Mouse (Mus musculus) ES-CJ7 (cell line): Measurements from ENCODE around the gene Stag1.

ENCODE experiments used
- DNase-seq: peaks from one replicate; pipeline ENCODE4 v3.0.0; 2011; ENCODE audit warnings: low read depth, low spot score

The Stag1 gene

DNA sequence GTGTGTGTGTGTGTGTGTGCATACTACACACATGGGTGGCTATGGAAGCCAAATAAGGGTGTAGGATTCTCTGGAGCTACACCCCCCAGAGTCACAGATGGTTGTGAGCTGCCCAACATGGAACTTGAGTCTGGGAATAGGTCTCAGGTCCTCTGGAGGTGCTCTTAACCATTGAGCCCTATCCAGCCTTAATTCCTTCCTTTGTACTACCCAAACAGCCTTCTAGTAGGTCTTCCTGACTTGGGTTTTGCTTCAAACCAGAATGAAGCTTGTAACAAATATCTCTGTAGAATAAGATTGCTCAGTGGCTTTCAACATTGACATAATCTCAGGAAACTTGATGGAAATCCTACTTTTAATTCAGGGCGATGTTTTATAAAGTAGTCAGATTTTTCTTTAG, 7.9 kb downstream of the Stag1 start:
- DNase-seq = peak; percentile 31

DNA sequence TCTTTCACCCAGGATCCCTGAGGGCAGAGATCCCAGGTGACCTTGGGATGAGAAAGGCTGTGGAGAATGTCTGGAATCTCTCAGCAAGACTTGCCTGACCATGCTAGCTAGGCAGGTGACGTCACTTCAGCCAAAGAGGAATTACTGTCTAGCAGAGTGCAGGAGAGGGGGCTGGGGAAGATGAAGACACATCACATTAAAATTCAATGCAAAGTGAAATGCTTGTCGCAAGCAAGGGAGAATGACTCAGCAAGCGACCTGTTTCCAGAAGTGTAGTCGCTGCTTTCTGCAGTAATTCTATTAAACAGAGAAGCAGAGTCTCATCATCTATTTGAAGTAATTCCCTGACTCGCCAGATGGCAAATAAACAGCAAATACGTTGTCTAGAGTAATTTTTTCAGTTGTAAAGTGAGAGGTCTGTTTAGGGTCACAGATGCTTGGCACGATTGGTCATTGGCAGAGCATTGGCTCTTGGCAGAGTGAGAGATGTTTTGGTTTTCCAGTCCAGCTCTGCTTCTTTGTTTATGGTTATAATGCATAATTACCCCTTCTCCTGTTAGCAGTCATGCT, 8.5 kb downstream of the Stag1 start:
- peak; percentile 95 for DNase-seq

DNA sequence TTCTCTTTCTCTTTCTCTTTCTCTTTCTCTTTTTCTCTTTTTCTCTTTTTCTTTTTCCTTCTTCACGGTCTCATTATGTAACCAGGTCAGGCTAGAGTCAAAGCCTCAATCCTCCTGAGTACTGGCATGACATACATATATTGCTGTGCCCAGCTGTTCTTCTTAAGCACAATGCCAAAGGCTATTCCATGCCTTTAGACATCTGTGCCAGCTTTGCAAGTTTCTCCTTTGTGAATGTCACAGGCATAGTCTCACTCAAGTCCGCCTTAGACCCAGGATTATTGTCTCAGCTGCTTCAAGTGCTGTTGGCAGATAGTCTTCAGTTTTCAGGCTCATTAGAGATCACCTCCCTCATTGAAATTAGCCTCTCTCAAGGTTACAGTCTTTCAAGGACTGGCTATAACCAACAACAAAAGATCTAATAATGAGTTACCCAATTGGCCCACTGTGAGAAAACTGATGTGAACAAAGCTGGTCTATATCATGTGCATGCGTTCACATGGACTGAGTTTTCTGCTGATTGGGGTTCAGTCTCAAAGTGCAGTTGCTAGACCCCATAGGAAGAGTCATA, 16.0 kb downstream of the Stag1 start:
- DNase-seq = no peak

DNA sequence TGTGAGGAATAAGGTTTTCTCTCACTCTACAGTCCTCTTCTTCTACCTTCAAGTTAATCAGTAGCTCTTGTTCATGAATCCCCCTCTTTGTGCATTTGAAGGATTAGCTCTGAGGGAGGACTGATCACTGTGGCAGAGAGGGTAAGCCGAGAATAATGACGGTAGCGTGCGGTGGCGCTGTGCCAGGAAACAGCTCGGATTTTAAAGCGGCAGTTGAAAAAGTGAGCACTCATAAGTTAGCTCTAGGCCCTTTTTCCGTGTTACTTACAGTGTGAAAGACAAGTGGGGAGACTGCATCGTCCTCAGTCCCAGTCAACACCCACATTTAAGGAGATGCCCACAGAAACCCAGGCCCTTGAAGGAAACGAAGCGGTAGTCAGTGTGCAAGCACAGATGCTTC, 19.3 kb downstream of the Stag1 start:
- no peak for DNase-seq

DNA sequence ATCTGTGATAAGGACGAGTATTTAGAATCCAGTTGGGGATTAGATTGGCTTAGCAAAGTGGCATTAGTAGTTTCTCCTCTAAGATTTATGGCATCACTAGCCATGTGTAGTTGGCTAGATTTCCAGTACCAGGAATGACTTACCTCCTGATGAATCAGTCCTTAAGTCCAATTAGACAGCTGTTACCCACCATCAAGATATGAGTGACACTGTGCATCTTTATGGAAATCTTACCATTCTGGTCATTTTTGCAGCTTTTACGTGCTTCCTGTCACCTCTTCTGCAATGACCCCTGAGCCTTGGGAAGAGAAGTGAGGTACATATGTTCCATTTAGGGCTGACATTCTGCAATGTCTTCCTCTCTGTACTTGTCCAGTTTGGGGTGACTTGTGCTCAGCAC, 28.7 kb downstream of the Stag1 start:
- DNase-seq = no peak

DNA sequence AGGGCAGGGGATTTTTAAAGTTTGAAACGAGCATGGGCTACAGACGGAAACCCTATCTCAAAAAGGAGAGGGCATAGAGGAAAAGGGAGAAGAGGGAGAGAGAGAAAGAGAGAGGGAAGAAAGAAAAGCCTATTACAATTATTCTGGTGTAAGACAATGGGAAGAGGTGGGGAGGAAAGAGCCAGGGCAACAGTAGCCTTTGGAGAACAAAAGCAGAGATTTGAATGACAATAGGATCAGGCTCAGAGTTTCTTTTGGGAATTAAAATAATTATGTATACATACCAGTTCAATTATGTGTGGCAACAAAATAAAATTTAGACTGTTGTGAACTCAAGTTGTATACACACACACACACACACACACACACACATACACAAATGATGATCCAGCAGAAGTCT, 43.2 kb downstream of the Stag1 start:
- DNase-seq = peak; percentile 58

DNA sequence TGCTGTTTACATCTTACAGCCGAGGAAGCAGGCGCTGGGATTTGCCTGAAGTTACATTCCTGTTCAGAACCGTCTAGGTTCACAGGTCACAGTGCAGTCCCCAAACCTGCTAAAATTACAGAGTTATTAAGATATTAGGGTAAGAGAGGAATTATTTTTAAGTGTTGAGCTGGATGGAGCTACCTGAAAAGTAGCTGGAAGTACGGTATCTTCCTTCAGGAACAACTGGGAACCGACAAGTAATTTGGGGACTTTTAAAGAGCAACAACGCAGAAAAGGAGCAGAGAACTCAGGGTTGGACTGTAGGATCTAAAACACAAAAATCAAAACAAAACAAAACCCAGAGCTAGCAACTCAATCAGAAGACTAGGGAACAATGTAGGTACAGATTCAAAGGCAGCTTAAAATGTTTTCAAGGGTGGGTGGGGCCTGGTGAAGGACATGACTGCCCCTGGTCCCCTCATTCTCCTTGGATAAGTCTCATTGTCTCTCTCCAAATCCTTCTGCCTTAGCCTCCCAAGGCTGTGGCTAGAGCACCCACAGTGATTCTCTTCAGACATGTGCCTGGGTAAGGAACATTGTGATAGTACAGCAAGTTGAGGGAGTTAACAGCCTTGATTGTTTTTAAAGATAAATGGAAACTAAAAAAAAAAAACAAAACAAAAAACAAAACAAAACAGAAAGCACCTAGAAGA, 43.9 kb downstream of the Stag1 start:
- DNase-seq = peak; percentile 41

DNA sequence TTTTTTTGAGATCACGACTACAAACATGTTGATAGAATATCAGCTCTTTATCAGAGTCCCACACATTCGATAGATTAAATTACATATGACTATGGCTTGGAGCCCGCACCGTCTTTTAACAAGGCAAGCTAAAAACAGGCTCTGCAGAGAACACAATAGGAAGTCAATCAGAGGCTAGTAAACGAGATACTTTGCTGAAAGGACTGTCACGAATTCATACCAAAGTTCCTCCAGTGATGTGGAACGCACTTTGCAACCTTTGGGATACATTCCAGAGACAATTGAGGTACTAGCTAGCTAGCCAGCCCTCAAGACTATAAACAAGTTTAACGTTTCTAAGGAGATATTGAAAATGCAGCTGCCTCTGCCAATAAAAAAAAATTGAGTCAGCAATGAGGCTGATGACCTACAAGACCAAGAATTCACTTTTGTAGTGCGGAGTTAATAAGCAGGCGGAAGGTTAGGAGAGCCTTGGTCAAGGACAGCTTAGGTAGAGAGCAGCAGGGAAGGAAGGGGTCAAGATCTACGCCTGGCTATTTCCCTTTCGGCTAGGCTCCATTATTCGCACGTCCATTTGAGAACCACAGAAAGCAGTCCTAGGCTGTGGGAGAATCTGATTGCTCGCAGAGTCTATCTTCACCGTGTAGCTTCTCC, 44.7 kb downstream of the Stag1 start:
- DNase-seq = peak; percentile 11

DNA sequence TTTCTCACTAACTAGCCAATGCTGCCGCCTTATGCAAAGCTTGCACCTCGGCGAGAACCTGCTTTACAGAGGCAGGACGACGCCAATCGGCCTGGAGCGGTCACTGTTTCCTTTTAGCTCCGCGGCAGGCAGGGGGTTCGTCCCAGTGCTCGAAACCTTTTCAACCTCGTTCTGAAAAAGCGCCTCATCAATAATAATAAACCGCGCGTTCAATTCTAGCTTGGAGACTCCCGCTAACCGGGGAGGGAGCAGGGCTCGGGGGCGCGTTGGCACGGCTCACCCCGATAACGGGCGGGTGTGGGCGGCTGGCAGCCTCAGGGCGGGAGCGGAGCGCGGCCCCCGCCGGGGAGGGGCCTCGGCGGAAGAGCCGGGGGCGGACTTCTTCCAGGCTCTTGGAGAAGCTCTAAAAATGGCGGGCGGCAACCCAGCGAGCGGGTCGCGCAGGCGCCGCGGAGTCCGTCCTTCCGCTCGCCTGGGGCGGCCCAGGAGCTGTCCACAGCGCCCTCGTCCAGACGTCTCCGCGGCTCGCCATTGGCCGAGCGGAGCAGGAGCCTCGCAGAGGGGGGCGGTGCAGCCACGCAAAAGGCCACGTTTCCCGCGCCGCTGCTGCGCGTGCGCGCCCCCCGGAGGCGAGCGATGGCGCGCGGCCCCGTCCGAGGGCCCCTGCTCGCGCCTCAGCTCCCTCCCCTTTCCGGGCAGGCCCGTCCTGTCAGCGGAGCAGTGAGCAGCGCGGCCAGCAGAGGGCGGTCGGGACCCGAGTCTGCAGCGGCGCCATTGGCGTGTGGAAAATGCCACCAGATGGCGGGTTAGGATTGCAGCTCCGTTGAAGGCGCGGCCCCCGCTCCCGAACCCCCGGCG, 45.5 kb downstream of the Stag1 start:
- DNase-seq = peak; percentile 97

DNA sequence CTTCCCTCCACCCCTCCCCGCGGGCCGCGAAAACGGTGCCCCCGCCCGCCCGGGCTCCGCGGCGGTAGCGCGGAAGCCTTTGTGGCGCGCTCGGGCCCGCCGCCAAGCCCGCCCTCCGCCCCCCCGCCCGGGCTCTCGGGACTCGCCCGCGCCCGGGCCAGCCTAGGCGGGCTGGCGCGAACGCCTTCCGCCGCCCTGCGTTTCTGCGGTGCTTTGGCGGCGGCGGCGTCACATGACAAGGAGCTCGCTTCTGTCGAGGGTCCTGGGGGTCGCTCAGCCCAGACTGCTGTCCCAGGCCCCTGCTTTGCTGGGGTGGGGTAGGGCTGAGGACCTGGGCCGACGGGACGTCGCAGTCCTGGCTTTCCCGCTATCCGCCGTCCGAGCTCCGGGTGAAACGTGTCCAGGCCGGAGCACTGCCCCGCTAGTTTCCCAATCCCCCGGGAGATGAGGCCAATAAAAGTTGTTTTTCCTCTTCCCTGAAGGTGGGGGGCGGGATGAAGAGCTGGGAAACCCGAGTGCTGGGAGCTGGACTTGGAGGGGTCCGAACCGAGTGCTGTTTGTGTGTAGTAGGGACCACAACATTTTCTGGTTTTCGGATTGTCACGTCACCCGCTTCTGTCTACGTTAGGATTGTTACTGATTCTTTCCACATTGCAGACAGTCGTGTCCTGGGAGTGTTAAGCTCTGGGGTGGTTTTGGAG, 46.6 kb downstream of the Stag1 start:
- DNase-seq = peak; percentile 48

DNA sequence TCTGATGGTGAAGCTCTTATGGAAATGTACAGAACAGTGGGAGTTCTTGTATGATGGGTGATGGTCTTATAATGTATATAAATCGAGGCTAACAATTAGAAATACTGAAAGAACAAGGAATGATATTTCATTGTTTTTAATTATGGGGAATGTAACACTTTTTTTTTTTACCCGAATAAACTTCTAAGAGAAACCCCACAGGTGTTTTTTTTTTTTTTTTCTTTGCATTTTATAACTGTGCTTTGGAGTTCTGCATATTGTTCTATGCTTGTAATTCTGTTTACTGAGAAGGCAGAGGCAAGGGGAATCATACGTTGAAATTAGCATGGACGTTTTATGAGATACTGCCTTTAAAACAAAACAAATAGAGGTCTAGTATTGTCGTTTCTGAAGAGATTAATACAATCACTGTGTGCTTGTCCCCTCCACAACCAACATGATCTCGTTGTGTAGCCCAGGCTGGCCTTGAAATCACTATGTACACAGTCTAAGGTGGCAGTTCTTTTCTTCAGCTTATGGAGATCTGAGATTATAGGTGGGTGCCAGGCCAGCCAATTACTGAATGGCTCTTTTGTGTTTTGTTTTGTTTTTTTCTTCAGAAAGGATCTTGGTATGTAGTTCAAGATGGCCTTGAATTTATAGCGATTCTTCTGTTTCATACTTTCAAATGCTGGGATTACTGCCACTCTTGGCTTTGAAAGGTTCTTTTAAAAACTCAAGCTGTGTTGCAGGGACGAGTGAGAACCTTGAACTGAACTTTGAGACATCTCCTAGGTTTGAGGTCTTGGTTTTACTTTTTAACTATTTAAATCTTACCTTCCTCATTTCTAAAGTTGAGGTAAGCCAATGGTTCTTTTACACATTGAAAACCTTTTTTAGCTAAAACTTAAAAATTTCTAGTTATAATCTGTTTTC, 47.7 kb downstream of the Stag1 start:
- DNase-seq = no peak

DNA sequence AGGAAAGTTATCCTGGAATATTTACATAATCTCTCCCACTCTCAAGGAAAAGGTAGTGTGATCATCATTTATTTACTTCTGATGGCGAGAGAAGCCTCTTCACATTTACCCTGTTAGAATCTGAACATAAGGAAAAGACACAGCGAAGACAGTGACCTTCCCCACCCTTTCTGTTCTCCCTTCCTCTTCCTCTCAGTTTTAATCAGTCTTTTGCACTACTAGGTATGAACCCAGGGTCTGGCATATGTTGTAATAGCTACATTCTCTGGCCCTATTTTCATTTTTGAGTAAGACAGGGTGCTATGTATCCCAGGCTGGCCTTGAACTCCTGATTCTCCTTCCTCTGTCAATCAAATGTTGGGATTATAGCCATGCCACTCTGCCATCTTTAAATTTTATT, 48.7 kb downstream of the Stag1 start:
- no peak for DNase-seq

DNA sequence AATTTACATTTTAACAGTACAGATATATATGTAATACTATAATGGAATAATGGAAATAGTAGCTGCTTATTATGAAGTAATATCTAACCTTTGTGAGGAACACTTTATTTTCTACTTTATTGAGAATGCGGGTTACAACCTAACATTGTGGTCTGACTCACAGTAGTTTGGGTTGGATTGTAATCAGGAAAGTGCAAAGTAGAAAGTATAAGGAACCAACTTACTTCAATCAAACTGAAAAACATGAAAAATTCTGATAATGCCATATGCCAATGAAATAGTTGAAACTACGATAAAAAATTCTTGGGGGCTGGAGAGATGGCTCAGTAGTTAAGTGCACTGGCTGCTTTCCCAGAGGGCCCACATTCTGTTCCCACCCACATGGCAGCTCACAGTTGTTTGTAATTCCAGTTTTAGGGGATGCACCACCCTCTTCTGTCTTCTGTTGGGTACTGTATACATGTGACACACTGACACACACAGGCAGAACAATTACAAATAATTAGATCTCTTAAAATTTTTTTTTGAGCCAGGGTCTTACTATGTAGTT, 50.3 kb downstream of the Stag1 start:
- no peak for DNase-seq

DNA sequence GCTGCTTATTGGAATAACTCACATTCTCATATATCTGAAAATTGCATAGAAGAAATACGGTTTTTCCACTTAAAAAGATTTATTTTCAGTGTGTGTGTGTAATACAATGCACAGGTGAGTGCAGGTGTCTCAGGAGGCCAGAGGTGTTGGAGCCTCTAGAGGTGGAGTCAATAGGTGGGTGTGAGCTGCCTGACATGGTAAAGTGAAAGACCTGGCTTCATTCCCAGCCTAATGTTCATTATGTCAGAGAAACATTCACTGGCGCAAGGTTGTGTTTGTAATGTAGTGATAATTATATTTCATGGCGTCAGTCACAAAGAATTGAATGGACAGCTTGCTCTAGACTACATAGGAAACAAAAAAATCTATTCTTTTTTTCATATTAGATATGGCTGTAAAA, 56.5 kb downstream of the Stag1 start:
- no peak for DNase-seq

DNA sequence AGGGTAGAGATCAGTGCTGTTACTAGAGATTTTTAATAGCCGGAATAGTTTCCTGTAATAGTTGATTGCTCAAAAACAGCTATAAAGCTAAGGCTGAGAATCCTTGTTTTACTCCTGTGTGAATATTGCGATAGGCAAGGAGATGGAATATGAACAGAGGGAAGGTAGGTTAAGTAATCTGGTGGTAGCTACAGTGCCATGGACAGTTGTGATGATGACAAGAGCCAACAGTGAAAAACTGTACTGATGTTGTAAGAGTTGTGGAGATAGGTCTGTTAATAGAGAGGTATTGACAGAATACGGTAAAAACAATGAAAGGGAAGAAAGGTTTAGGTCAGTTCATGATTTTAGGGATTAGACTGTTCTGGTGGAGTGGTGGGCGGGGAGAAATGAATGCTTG, 58.5 kb downstream of the Stag1 start:
- no peak for DNase-seq

DNA sequence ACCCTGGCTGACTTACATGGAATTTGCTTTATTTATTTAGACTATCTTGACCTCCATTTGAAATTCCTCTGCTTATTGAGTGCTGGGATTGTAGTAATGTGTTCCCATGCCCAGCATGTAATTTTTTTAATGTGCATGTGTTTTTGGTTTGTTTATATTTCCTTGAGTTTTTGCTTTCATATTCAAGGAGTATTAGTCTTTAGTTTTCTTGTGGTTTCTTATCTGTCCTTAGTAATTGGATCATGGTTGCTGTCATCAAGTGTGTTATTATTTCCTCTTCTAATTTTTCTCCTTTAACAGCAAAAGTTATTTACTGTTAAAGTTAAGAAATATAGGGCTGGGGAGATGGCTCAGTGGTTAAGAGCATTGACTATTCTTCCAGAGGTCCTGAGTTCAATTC, 63.0 kb downstream of the Stag1 start:
- no peak for DNase-seq

DNA sequence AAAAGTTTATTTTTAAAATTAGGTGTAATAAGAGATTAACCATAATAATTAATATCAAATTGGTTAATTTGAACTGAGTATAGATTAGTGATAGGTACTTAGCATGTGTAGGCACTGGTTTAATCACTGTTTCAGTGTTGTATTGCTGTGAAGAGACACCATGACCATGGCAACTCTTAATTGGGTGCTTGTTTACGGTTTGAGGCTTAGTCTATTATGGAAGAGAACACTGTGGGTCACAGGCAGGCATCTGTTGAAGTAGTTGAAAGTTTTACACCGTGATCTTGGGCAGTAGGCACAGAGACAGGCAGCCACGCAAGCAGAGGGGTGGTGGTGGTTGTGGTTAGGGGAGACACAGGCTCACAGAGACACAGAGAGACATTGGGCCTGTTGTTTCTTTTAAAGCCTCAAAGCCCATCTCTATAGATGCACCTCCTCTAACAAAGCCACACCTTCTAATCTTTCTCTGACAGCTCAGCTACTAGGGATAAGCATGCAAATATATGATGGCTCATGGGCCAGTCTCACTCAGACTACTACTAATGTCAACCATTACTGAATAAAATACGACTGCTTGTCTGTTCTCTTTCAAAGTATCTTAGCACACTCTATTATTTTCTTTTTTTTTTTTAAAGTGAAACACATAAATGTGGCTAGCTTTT, 66.0 kb downstream of the Stag1 start:
- DNase-seq = no peak

DNA sequence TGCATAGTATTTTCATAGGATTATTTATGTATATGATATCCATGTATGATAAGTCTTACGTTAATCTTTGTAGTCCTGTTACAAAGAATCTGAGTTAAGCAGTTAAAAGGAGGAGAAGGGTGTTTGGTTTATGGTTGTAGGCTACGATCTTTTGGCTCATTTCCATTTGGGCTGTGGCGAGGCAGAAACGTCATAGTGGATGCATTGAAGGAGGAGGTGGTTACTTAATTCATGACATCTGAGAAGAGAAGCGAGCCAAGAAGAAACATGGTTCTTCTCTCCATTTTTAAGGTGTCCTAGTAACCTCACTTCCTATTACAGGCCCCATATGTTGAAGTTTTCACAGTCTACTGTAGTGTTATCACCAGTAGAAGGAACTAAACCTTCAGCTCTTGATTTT, 72.6 kb downstream of the Stag1 start:
- no peak for DNase-seq

DNA sequence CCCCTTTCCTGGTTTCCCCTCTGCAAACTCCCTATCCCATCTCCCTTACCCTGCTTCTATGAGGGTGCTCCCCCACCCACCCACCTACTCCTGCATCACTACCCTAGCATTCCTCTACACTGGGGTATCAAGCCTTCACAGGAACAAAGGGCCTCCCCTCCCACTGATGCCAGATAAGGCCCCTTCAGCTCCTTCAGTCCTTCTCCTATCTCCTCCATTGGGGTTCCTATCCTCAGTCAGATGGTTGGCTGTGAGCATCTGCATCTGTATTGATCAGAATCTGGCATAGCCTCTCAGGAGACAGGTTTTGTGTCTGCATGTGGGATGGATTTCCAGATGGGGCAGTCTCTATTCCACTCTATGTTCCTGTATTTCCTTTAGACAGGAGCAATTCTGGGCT, 81.4 kb downstream of the Stag1 start:
- no peak for DNase-seq
